Mouse (Mus musculus): ENCODE results near the gene Gal3st2.
"Not testable (repeated sequence)": the region's sequence is repeated elsewhere in the genome, so short reads cannot be mapped to it uniquely, and the experiment has no call there.

- TF ChIP-seq CTCF (IDR thresholded peaks at IDR 0.05; ENCODE audit: borderline replicate concordance, insufficient read depth, low read length); POLR2A (IDR thresholded peaks at IDR 0.05; ENCODE audit: low read depth, low read length): not testable (repeated sequence)
Observed at GRCm38 (mm10) chr1:93897395-93897794, 36.3 kb downstream of the Gal3st2 start.

All from embryonic fibroblast, embryonic 13.5 days (primary cell).